13 mouse cellular contexts compared by ENCODE assay signal in the genomic region with DNA sequence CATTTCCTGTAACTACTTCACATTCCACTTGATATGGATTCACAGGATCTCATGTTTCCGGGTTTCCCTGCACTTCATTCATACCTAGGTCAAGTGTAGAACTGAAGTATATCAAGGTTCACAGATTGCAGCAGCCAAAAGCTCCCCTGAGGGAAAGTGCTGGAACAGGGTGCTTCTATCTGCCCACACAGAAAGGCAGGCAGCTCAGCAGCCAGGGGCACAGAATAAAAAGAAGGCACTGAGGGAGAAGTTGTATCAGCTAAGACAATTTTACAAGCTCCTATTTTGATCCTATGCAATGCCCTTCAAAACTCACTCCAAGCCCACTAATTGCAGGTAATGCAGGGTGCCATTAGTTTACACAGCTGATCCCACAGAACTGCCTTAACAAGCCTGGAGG. TPM values are rescaled to one million over a fixed set of nuclear protein-coding genes. Genes with fewer than 3 reads are reported as not detected.
DNase-seq lines count a peak whose midpoint lies in the region; ATAC-seq and TF ChIP-seq lines count a peak whose summit lies in the region.
"Had no signal": no experiment of that assay in that cellular context is flagged by ENCODE, and none has a peak within 500 bp of the region (broad histone marks: within the 10 kb centered on the region; RNA-seq: fewer than 3 reads in every experiment).

No protein-coding gene starts in this region.

- 0 out of 2 replicates have a peak, but pooled peaks cover 21% of the 10 kb centered on the region for H3K4me1 ChIP-seq in heart, postnatal 0 days (ENCODE audit: control insufficient read depth, insufficient read depth)
- H3K4me1 ChIP-seq in lung, embryonic 15.5 days = peaks cover 20% of the 10 kb centered on the region
- H3K4me1 ChIP-seq in embryonic facial prominence, embryonic 10.5 days = peaks cover 39% of the 10 kb centered on the region
- H3K4me1 ChIP-seq in limb, embryonic 15.5 days = peaks cover 13% of the 10 kb centered on the region; the same call in 1 of the 2 replicates
- H3K4me1 ChIP-seq in cerebellum, adult 2 months (ENCODE audit: control insufficient read depth, insufficient read depth, low read length) = no peaks in the 10 kb centered on the region

- 0 out of 2 replicates have a peak, but pooled peaks cover 4% of the 10 kb centered on the region for H3K9me3 ChIP-seq in heart, postnatal 0 days (replicated peaks; ENCODE audit: control insufficient read depth, low read length)
- no peaks in the 10 kb centered on the region for H3K9me3 ChIP-seq in lung, embryonic 15.5 days
- H3K9me3 ChIP-seq in embryonic facial prominence, embryonic 10.5 days = peaks cover 3% of the 10 kb centered on the region; the same call in 1 of the 2 replicates
- H3K9me3 ChIP-seq in limb, embryonic 15.5 days = no peaks in the 10 kb centered on the region

- no peak overlapping the region for H3K27ac ChIP-seq in heart, postnatal 0 days (ENCODE audit: low read depth)
- no peak overlapping the region for H3K27ac ChIP-seq in lung, embryonic 15.5 days
- H3K27ac ChIP-seq in embryonic facial prominence, embryonic 10.5 days (replicated peaks) = no peak overlapping the region
- H3K27ac ChIP-seq in limb, embryonic 15.5 days = no peak overlapping the region
- no peak overlapping the region for H3K27ac ChIP-seq in cerebellum, adult 2 months (ENCODE audit: insufficient read depth, low read length)

- no peaks in the 10 kb centered on the region for H3K27me3 ChIP-seq in heart, postnatal 0 days (ENCODE audit: control insufficient read depth, insufficient read depth, low read length)
- H3K27me3 ChIP-seq in lung, embryonic 15.5 days = no peaks in the 10 kb centered on the region
- H3K27me3 ChIP-seq in embryonic facial prominence, embryonic 10.5 days (replicated peaks; ENCODE audit: low read depth, poor library complexity, severe bottlenecking) = no peaks in the 10 kb centered on the region
- no peaks in the 10 kb centered on the region for H3K27me3 ChIP-seq in limb, embryonic 15.5 days
- H3K27me3 ChIP-seq in cerebellum, adult 2 months (ENCODE audit: control insufficient read depth, insufficient read depth, low read length) = no peaks in the 10 kb centered on the region

- no peak overlapping the region for H3K4me3 ChIP-seq in heart, postnatal 0 days (ENCODE audit: low read depth, low read length)
- 0 out of 2 replicates have a peak overlapping the region, but pooled peaks have one; percentile 90 for H3K4me3 ChIP-seq in lung, embryonic 15.5 days
- H3K4me3 ChIP-seq in embryonic facial prominence, embryonic 10.5 days = 0 out of 2 replicates have a peak overlapping the region, but pooled peaks have one; percentile 2
- H3K4me3 ChIP-seq in limb, embryonic 15.5 days = no peak overlapping the region
- no peak overlapping the region for H3K4me3 ChIP-seq in cerebellum, adult 2 months (replicated peaks; ENCODE audit: insufficient read depth, low read depth, low read length)

- no peak for TF ChIP-seq CTCF in heart, postnatal 0 days (IDR thresholded peaks at IDR 0.05; ENCODE audit: low read depth)
- TF ChIP-seq CTCF in cerebellum, adult 2 months (IDR thresholded peaks at IDR 0.05; ENCODE audit: borderline replicate concordance, insufficient read depth, low read depth, low read length) = no peak

- WGBS in heart, postnatal 0 days = 18% methylated on average over 1 of the region's 1 CpGs
- WGBS in lung, embryonic 15.5 days = 34% methylated on average over 1 of the region's 1 CpGs
- 68% methylated on average over 1 of the region's 1 CpGs for WGBS in embryonic facial prominence, embryonic 10.5 days
- 45% methylated on average over 1 of the region's 1 CpGs for whole genome bisulfite sequencing in limb, embryonic 15.5 days
- 98% methylated on average over 1 of the region's 1 CpGs for WGBS in cerebellum, adult 2 months

- H3K9ac ChIP-seq in heart, postnatal 0 days (replicated peaks; ENCODE audit: low read depth, low read length) = no peak overlapping the region
- H3K9ac ChIP-seq in lung, embryonic 15.5 days = no peak overlapping the region
- no peak overlapping the region for H3K9ac ChIP-seq in limb, embryonic 15.5 days

- intact Hi-C loops in heart, postnatal 25 days (cut with DNase I) = no loop called here

- TF ChIP-seq EP300 in heart, postnatal 0 days (IDR thresholded peaks at IDR 0.05; ENCODE audit: low read depth) = no peak

- no peak for TF ChIP-seq POLR2A in cerebellum, adult 2 months (IDR thresholded peaks at IDR 0.05; ENCODE audit: borderline replicate concordance, insufficient read depth, low read length)

- DNase-seq in heart, postnatal 0 days (ENCODE audit: low spot score) = no peak
- no peak for DNase-seq in heart, postnatal 25 days (ENCODE audit: low spot score)
- no peak for DNase-seq in lung, postnatal 10 days
- no peak for DNase-seq in embryonic facial prominence, embryonic 10.5 days (ENCODE audit: low spot score)
- no peak for DNase-seq in cerebellum, adult 2 months
- DNase-seq: embryo, embryonic 11 days; gastrocnemius, postnatal 25 days; kidney, adult 11 months; lung, postnatal 36 days; thymus, postnatal 14 days had no signal

- ATAC-seq in heart, postnatal 0 days (ENCODE audit: insufficient read depth, low read depth) = no peak
- no peak for ATAC-seq in lung, embryonic 15.5 days (ENCODE audit: borderline replicate concordance, extremely low read depth, low FRiP score, low TSS enrichment)
- no peak for ATAC-seq in limb, embryonic 15.5 days (ENCODE audit: insufficient number of reproducible peaks, low FRiP score, low TSS enrichment, low read depth)
- ATAC-seq in cerebellum, adult (ENCODE audit: insufficient number of reproducible peaks, low FRiP score, low TSS enrichment) = no peak

- no peaks in the 10 kb centered on the region for H3K36me3 ChIP-seq in heart, postnatal 0 days (replicated peaks; ENCODE audit: control insufficient read depth, insufficient read depth, low read length)
- H3K36me3 ChIP-seq in lung, embryonic 15.5 days = no peaks in the 10 kb centered on the region
- H3K36me3 ChIP-seq in embryonic facial prominence, embryonic 10.5 days (replicated peaks) = no peaks in the 10 kb centered on the region
- H3K36me3 ChIP-seq in limb, embryonic 15.5 days = no peaks in the 10 kb centered on the region

- H3K4me2 ChIP-seq in heart, postnatal 0 days (ENCODE audit: low read depth, low read length) = 0 out of 2 replicates have a peak overlapping the region, but pooled peaks have one; percentile 10
- H3K4me2 ChIP-seq in lung, embryonic 15.5 days = peak overlapping the region; percentile 22; the same call in 1 of the 2 replicates
- peak overlapping the region; percentile 63 for H3K4me2 ChIP-seq in limb, embryonic 15.5 days

RNA-seq across cellular contexts. Expression of a gene that starts 2.0 kb away (rescaled TPM):
- total RNA-seq in heart, postnatal 0 days (2014; rRNA removed; ENCODE audit: low replicate concordance) = 7.3 and 8.0 TPM in 2 replicates
- polyA plus RNA-seq in heart, postnatal 0 days (2015; fragmentation: Nextera tagmentation; extraction: Ambion mirVana) = 27.9 and 28.8 TPM in 2 replicates
- 10 to 100 TPM; 23.6 to 27.5 TPM for total RNA-seq in heart, postnatal 25 days (2021)
- polyA plus RNA-seq in lung, embryonic 15.5 days (2015; fragmentation: Nextera tagmentation; extraction: Ambion mirVana) = 74.0 and 84.1 TPM in 2 replicates
- polyA plus RNA-seq in embryonic facial prominence, embryonic 10.5 days (2016; fragmentation: Nextera tagmentation; extraction: Ambion mirVana) = 36.6 and 37.2 TPM in 2 replicates
- 64.3 and 64.4 TPM in 2 replicates for polyA plus RNA-seq in limb, embryonic 15.5 days (2015; fragmentation: Nextera tagmentation; extraction: Ambion mirVana)
- polyA plus RNA-seq in cerebellum, adult 2 months (2012; rRNA removed) = 19.1 and 22.9 TPM in 2 replicates

Comparison
In these comparisons a context has a peak if more than half of its experiments do, and no peak if none do; other contexts are left out.
1. H3K4me2 ChIP-seq: peak in every context shown above with its lines; median percentile 63 in limb, embryonic 15.5 days; 22 in lung, embryonic 15.5 days; 10 in heart, postnatal 0 days.
2. H3K4me3 ChIP-seq: peak in lung, embryonic 15.5 days (single experiment) and embryonic facial prominence, embryonic 10.5 days (single experiment); none in heart, postnatal 0 days (single experiment), limb, embryonic 15.5 days (single experiment) and cerebellum, adult 2 months (single experiment).